Mouse (Mus musculus): ENCODE data around the gene Serac1. TPM values are rescaled to one million over a fixed set of nuclear protein-coding genes. Genes with fewer than 3 reads are reported as not detected.

Gene Serac1
- total RNA-seq, 1 experiment: 8.9 TPM

- H3K9ac ChIP-seq (ENCODE audit: insufficient read depth, low read depth, low read length, poor library complexity, severe bottlenecking): no peak overlapping the region
- H3K36me3 ChIP-seq (ENCODE audit: control insufficient read depth, insufficient read depth, low read length, poor library complexity, severe bottlenecking): 0 out of 2 replicates have a peak, but pooled peaks cover 2% of the 10 kb centered on the region
- no peaks in the 10 kb centered on the region for H3K4me1 ChIP-seq (ENCODE audit: control insufficient read depth in 2 of 2, insufficient read depth in 2 of 2, low read length in 2 of 2, poor library complexity in 1 of 2)
- no peak overlapping the region for H3K27ac ChIP-seq (ENCODE audit: insufficient read depth, low read depth, low read length, poor library complexity, severe bottlenecking)
- no peak for DNase-seq (ENCODE audit: low read depth, low spot score)
- TF ChIP-seq ZNF384 (IDR thresholded peaks at IDR 0.05; ENCODE audit: low read depth, low read length) (no peak), ZC3H11A (IDR thresholded peaks at IDR 0.05; ENCODE audit: borderline replicate concordance, low read depth, low read length) (no peak), CHD2 (IDR thresholded peaks at IDR 0.05; ENCODE audit: low read depth, low read length) (no peak)
- H3K4me3 ChIP-seq (ENCODE audit: insufficient read depth in 1 of 2, low read depth in 1 of 2, low read length in 2 of 2, poor library complexity in 1 of 2, severe bottlenecking in 1 of 2): no peak overlapping the region
- in situ Hi-C loops (cut with MboI; ENCODE audit: low sequenced_read_pairs in 2 of 2, unreplicated experiment in 2 of 2): no loop called here
- no peaks in the 10 kb centered on the region for H3K9me3 ChIP-seq (ENCODE audit: control insufficient read depth, insufficient read depth, low read depth, low read length)
These were observed 34.1 kb upstream of the Serac1 start for GRCm38 (mm10) chr17:6113653-6114052.

GRCm38 (mm10) chr17:6110956-6111355 is 31.4 kb upstream of the Serac1 start:
- H3K9ac ChIP-seq (ENCODE audit: insufficient read depth, low read depth, low read length, poor library complexity, severe bottlenecking): no peak overlapping the region
- no peak for TF ChIP-seq CHD2 (IDR thresholded peaks at IDR 0.05; ENCODE audit: low read depth, low read length)
- no peak for TF ChIP-seq HCFC1 (IDR thresholded peaks at IDR 0.05; ENCODE audit: borderline replicate concordance, insufficient read depth, low read length)
- no peak for TF ChIP-seq ZC3H11A (IDR thresholded peaks at IDR 0.05; ENCODE audit: borderline replicate concordance, low read depth, low read length)
- no peak for TF ChIP-seq MAFK (IDR thresholded peaks at IDR 0.05; ENCODE audit: insufficient read depth, low read depth, low read length)
- TF ChIP-seq ZNF384 (IDR thresholded peaks at IDR 0.05; ENCODE audit: low read depth, low read length): no peak
- DNase-seq (ENCODE audit: low read depth, low spot score): no peak
- no peaks in the 10 kb centered on the region for H3K4me1 ChIP-seq (ENCODE audit: control insufficient read depth in 2 of 2, insufficient read depth in 2 of 2, low read length in 2 of 2, poor library complexity in 1 of 2)
- in situ Hi-C loops (cut with MboI; ENCODE audit: low sequenced_read_pairs in 2 of 2, unreplicated experiment in 2 of 2): no loop called here
- H3K36me3 ChIP-seq (ENCODE audit: control insufficient read depth, insufficient read depth, low read length, poor library complexity, severe bottlenecking): 0 out of 2 replicates have a peak, but pooled peaks cover 2% of the 10 kb centered on the region
- H3K27ac ChIP-seq (ENCODE audit: insufficient read depth, low read depth, low read length, poor library complexity, severe bottlenecking): no peak overlapping the region
- H3K9me3 ChIP-seq (ENCODE audit: control insufficient read depth, insufficient read depth, low read depth, low read length): no peaks in the 10 kb centered on the region
- no peak overlapping the region for H3K4me3 ChIP-seq (ENCODE audit: insufficient read depth in 1 of 2, low read depth in 1 of 2, low read length in 2 of 2, poor library complexity in 1 of 2, severe bottlenecking in 1 of 2)

- Histone ChIP-seq H3K9ac (ENCODE audit: insufficient read depth, low read depth, low read length, poor library complexity, severe bottlenecking) (no peak overlapping the region), H3K4me3 (ENCODE audit: insufficient read depth in 1 of 2, low read depth in 1 of 2, low read length in 2 of 2, poor library complexity in 1 of 2, severe bottlenecking in 1 of 2) (no peak overlapping the region), H3K27ac (ENCODE audit: insufficient read depth, low read depth, low read length, poor library complexity, severe bottlenecking) (no peak overlapping the region), H3K4me1 (ENCODE audit: control insufficient read depth in 2 of 2, insufficient read depth in 2 of 2, low read length in 2 of 2, poor library complexity in 1 of 2) (no peaks in the 10 kb centered on the region), H3K36me3 (ENCODE audit: control insufficient read depth, insufficient read depth, low read length, poor library complexity, severe bottlenecking) (0 out of 2 replicates have a peak, but pooled peaks cover 2% of the 10 kb centered on the region), H3K9me3 (ENCODE audit: control insufficient read depth, insufficient read depth, low read depth, low read length) (no peaks in the 10 kb centered on the region)
- no peak for DNase-seq (ENCODE audit: low read depth, low spot score)
- in situ Hi-C loops (cut with MboI; ENCODE audit: low sequenced_read_pairs in 2 of 2, unreplicated experiment in 2 of 2): no loop called here
- TF ChIP-seq HCFC1 (IDR thresholded peaks at IDR 0.05; ENCODE audit: borderline replicate concordance, insufficient read depth, low read length): no peak
- no peak for TF ChIP-seq ZNF384 (IDR thresholded peaks at IDR 0.05; ENCODE audit: low read depth, low read length)
- TF ChIP-seq MAFK (IDR thresholded peaks at IDR 0.05; ENCODE audit: insufficient read depth, low read depth, low read length): no peak
- no peak for TF ChIP-seq CHD2 (IDR thresholded peaks at IDR 0.05; ENCODE audit: low read depth, low read length)
- TF ChIP-seq ZC3H11A (IDR thresholded peaks at IDR 0.05; ENCODE audit: borderline replicate concordance, low read depth, low read length): no peak
These were observed 28.6 kb upstream of the Serac1 start for GRCm38 (mm10) chr17:6108175-6108574.

DNA sequence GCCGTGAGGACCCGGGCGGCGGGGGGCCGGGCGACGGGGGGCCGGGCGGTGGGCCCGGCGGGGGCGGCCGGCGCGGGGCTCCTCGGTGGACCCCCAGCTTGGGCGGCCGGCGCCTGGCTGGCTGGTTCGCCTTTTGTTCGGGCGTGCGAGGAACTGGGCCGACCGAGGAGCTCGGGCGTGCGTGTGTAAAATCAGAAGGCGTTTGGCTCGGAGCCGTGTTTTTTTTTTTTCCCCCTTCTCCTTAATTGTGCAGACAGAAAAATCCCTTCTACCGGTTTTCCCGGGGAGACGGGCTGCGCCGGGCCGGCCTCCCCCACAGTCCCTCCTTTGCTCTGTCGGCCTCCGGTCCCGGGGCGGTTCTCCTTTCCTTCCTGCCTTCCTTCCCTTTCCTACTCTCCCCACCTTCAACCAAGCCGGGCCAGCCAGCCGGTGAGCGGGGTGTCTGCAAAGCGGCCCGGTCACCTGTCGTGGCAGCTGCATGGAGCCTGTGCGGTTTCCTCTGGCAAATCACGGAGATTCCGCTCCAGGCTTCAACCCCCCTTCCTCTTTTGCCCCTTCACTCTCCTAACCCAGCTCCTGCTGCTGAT is 27.6 kb upstream of the Serac1 start:
- no peak for DNase-seq (ENCODE audit: low read depth, low spot score)
- in situ Hi-C loops (cut with MboI; ENCODE audit: low sequenced_read_pairs in 2 of 2, unreplicated experiment in 2 of 2): no loop called here
- peak overlapping the region; percentile 63 to 98 for H3K4me3 ChIP-seq (ENCODE audit: insufficient read depth in 1 of 2, low read depth in 1 of 2, low read length in 2 of 2, poor library complexity in 1 of 2, severe bottlenecking in 1 of 2)
- TF ChIP-seq ZNF384 (IDR thresholded peaks at IDR 0.05; ENCODE audit: low read depth, low read length) (no peak), ZC3H11A (IDR thresholded peaks at IDR 0.05; ENCODE audit: borderline replicate concordance, low read depth, low read length) (no peak), CHD2 (IDR thresholded peaks at IDR 0.05; ENCODE audit: low read depth, low read length) (no peak), HCFC1 (IDR thresholded peaks at IDR 0.05; ENCODE audit: borderline replicate concordance, insufficient read depth, low read length) (0 out of 2 replicates have a peak, but pooled peaks have one; percentile 6), MAFK (IDR thresholded peaks at IDR 0.05; ENCODE audit: insufficient read depth, low read depth, low read length) (no peak)
- H3K27ac ChIP-seq (ENCODE audit: insufficient read depth, low read depth, low read length, poor library complexity, severe bottlenecking): peak overlapping the region; percentile 53
- peak overlapping the region; percentile 86 for H3K9ac ChIP-seq (ENCODE audit: insufficient read depth, low read depth, low read length, poor library complexity, severe bottlenecking)
- H3K4me1 ChIP-seq (ENCODE audit: control insufficient read depth in 2 of 2, insufficient read depth in 2 of 2, low read length in 2 of 2, poor library complexity in 1 of 2): no peaks in the 10 kb centered on the region
- no peaks in the 10 kb centered on the region for H3K9me3 ChIP-seq (ENCODE audit: control insufficient read depth, insufficient read depth, low read depth, low read length)
- H3K36me3 ChIP-seq (ENCODE audit: control insufficient read depth, insufficient read depth, low read length, poor library complexity, severe bottlenecking): 0 out of 2 replicates have a peak, but pooled peaks cover 2% of the 10 kb centered on the region
